Mouse (Mus musculus) liver, embryonic 11.5 days (tissue): ENCODE results near the gene Fam57a. TPM values are rescaled to one million over a fixed set of nuclear protein-coding genes. Genes with fewer than 3 reads are reported as not detected.

Source experiments
- ATAC-seq: fragments of 200-750 bp; cut with Nextera tagmentation; replicated peaks from 2 replicates; pipeline ENCODE4 v1.8.0; 2017; ENCODE audit warnings: moderate number of reproducible peaks, mild to moderate bottlenecking, moderate TSS enrichment, moderate library complexity; ENCODE audit not compliant: low FRiP score
- DNase-seq: peaks from one replicate; pipeline ENCODE4 v3.0.0-alpha.2; 2017; ENCODE audit warnings: low spot score
- H3K27ac ChIP-seq: fragments of 300-500 bp; sonication (generic); 2 replicates; pipeline ENCODE4 v1.5.1; 2014; ENCODE audit warnings: mild to moderate bottlenecking, low read depth, low read length, control low read depth
- H3K27me3 ChIP-seq: fragments of 300-500 bp; sonication (generic); replicated peaks from 2 replicates; pipeline ENCODE4 v1.6.1; 2014; ENCODE audit warnings: low read length, mixed read lengths; ENCODE audit not compliant: control insufficient read depth, insufficient read depth
- H3K36me3 ChIP-seq: fragments of 300-500 bp; sonication (generic); 2 replicates; pipeline ENCODE4 v1.6.1; 2014; ENCODE audit warnings: mild to moderate bottlenecking, low read length, moderate library complexity, mixed read lengths; ENCODE audit not compliant: control insufficient read depth, insufficient read depth
- H3K4me1 ChIP-seq: fragments of 300-500 bp; sonication (generic); replicated peaks from 2 replicates; pipeline ENCODE4 v1.6.1; 2014; ENCODE audit warnings: low read length, mixed read lengths; ENCODE audit not compliant: control insufficient read depth, insufficient read depth
- H3K4me2 ChIP-seq: fragments of 300-500 bp; sonication (generic); 2 replicates; pipeline ENCODE4 v1.6.1; 2014; ENCODE audit warnings: mild to moderate bottlenecking, control low read depth, moderate library complexity
- H3K4me3 ChIP-seq: fragments of 300-500 bp; sonication (generic); 2 replicates; pipeline ENCODE4 v1.5.1; 2014; ENCODE audit warnings: low read depth, low read length, control low read depth
- H3K9ac ChIP-seq: fragments of 300-500 bp; sonication (generic); 2 replicates; pipeline ENCODE4 v1.6.1; 2014; ENCODE audit warnings: low read depth, low read length, control low read depth
- H3K9me3 ChIP-seq: fragments of 300-500 bp; sonication (generic); 2 replicates; pipeline ENCODE4 v1.6.1; 2016; ENCODE audit warnings: low read length, inconsistent platforms, mixed read lengths; ENCODE audit not compliant: control insufficient read depth
- WGBS: fragments of 180-500 bp; shearing (Covaris S2); extraction: QIAGEN DNeasy Blood & Tissue Kit; methylation state at CpG from one replicate; pipeline ENCODE4 v1.1.7; 2014; 5-methylcytosine and 5-hydroxymethylcytosine counted together
- polyA plus RNA-seq: library from polyadenylated mRNA; unstranded; fragments of >200 nt; fragmentation: Nextera tagmentation; extraction: Ambion mirVana; gene quantifications from 2 replicates; pipeline ENCODE4 v1.2.1, GENCODE M21; 2014

Gene Fam57a
- polyA plus RNA-seq, 1 experiment from 2014 or later: 14.8 TPM

DNA sequence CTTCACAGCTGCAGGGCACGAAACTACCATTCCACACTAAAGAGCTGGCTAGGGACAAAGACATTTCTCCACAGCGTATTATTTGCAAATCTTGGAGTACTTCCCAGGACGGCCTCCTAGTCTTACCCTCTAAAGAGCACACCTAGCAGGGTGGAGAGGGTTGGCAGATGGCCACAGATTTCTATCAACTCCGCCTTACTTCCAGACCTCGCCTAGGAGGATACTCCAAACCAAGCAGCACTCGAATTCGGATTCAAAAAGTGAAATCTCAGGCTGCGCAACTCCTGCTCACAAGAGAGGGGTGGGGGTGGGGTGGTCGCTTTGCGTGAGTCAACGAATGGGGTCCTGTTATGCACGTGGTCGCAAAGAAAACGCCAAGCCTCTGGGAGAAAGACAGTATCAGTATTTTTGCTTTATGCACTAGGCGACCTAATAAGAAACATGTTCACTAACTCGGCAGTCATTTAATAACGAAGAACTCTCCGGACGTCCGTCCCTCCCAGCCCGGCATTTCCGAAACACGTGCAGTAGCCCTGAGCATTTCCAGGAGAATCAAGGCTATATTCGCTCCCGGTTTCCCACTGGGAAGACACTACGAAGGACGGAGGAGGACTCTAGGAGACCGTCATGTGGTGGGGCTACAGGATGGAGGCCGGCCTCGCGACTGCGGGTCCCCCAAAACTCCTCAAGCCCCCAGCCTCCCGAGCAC, 37.4 kb downstream of the Fam57a start:
- Histone ChIP-seq H3K4me2 (peak overlapping the region; percentile 84), H3K27me3 (no peaks in the 10 kb centered on the region), H3K36me3 (peaks cover 25% of the 10 kb centered on the region; the same call in 1 of the 2 replicates), H3K9ac (peak overlapping the region; percentile 89), H3K4me3 (peak overlapping the region; percentile 68), H3K4me1 (peaks cover 14% of the 10 kb centered on the region), H3K27ac (peak overlapping the region; percentile 64), H3K9me3 (no peaks in the 10 kb centered on the region)
- ATAC-seq: peak; percentile 3
- peak; percentile 57 for DNase-seq
- WGBS: 3% methylated on average over 33 of the region's 33 CpGs

DNA sequence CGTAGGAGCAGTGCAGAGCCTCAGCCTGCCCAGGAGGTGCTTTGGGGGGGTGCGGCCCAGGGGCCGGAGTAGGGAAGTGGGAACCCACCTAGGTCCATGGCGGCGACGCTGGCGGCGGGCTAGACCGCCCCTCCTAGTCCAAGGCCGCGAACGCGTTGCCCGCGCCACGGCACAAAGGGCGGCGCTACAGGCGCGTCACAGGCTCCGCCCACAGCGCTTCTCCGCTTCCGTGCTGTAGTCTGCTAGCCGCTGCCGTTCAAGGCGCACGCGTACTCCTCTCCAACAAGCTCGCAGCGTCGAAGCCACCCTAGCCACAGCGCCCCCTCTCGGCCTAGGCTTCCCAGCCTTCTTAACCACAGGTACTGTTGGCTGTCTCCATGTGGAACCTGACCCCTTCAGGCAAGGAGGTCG, 37.9 kb downstream of the Fam57a start, which contains the start of the genes Dbil5 and Gemin4:
Gene Dbil5, plus strand, starts transcription at position 219 of the 411 bp plus-strand sequence.
Gene Gemin4, minus strand, starts transcription at position 275 of the 411 bp plus-strand sequence.
- under 1% methylated on average over 35 of the region's 35 CpGs for WGBS

GRCm38 (mm10) chr11:76224631-76225030, 45.2 kb downstream of the Fam57a start:
- Histone ChIP-seq H3K27ac (no peak overlapping the region), H3K9ac (no peak overlapping the region), H3K27me3 (no peaks in the 10 kb centered on the region), H3K4me2 (no peak overlapping the region), H3K36me3 (peaks cover 13% of the 10 kb centered on the region; the same call in 1 of the 2 replicates), H3K4me3 (no peak overlapping the region), H3K9me3 (no peaks in the 10 kb centered on the region), H3K4me1 (no peaks in the 10 kb centered on the region)
- DNase-seq (no peak), ATAC-seq (no peak)
- WGBS: 92% methylated on average over 5 of the region's 5 CpGs

More for the DNA sequence above, 37.9 kb downstream of the Fam57a start, which contains the start of the genes Dbil5 and Gemin4:
- DNase-seq (peak; percentile 96), ATAC-seq (peak; percentile 98)
- no peaks in the 10 kb centered on the region for H3K27me3 ChIP-seq
- peaks cover 27% of the 10 kb centered on the region; the same call in 1 of the 2 replicates for H3K36me3 ChIP-seq
- H3K4me2 ChIP-seq: peak within 1 kb of the TSS; percentile 84
- peaks cover 14% of the 10 kb centered on the region for H3K4me1 ChIP-seq
- H3K9me3 ChIP-seq: no peaks in the 10 kb centered on the region
- peak within 1 kb of the TSS; percentile 64 for H3K27ac ChIP-seq
- peak within 1 kb of the TSS; percentile 68 for H3K4me3 ChIP-seq
- H3K9ac ChIP-seq: peak within 1 kb of the TSS; percentile 89

- Histone ChIP-seq H3K36me3 (peaks cover 11% of the 10 kb centered on the region; the same call in 1 of the 2 replicates), H3K27me3 (no peaks in the 10 kb centered on the region), H3K9me3 (no peaks in the 10 kb centered on the region), H3K4me1 (no peaks in the 10 kb centered on the region), H3K4me2 (no peak overlapping the region), H3K4me3 (no peak overlapping the region), H3K27ac (no peak overlapping the region), H3K9ac (no peak overlapping the region)
- ATAC-seq (no peak), DNase-seq (no peak)
Measured at GRCm38 (mm10) chr11:76225051-76225450, 45.6 kb downstream of the Fam57a start.

DNA sequence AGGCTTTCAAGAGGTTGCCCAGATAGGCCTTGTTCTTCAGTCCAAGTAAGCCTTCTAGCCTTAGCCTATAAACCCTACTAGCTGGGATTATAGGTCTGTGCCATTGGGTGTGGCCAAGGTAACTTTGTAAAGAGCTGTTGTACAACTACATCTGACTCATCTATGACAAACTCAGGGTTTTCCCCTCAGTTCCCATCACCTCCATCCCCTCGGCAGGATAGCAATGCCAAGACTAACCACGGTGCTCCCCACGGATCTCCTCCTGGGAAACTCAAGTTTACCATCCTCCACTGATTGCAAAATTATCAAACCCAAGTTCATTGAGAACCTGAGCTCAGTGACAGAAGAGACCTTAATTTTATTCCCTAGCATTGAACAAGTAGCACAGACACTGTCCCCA, 56.7 kb downstream of the Fam57a start:
- DNase-seq (no peak), ATAC-seq (no peak)
- Histone ChIP-seq H3K4me3 (no peak overlapping the region), H3K36me3 (peaks cover 22% of the 10 kb centered on the region), H3K9me3 (no peaks in the 10 kb centered on the region), H3K27me3 (no peaks in the 10 kb centered on the region), H3K4me1 (no peaks in the 10 kb centered on the region), H3K4me2 (no peak overlapping the region), H3K9ac (no peak overlapping the region), H3K27ac (no peak overlapping the region)
- WGBS: 93% methylated on average over 3 of the region's 3 CpGs

DNA sequence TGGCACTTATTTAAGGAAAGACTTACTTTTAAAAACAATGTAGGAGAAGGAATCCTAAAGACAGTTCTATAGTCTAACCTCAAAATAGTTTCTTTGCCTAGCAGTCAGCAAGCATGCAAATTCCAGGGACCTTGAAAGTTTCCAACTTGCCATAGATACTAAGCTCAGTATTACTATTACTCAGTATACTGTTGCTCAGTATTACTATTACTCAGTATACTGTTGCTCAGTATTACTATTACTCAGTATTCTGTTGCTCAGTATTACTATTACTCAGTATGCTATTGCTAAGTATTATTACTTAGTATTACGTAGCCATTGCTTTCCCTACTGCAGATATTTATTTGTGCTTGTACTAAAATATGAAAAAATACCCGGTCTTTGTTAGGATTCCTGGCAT, 60.3 kb downstream of the Fam57a start:
- H3K4me2 ChIP-seq: no peak overlapping the region
- H3K27me3 ChIP-seq: no peaks in the 10 kb centered on the region
- 92% methylated on average over 2 of the region's 2 CpGs for WGBS
- ATAC-seq: no peak
- no peak overlapping the region for H3K9ac ChIP-seq
- H3K4me1 ChIP-seq: peaks cover 8% of the 10 kb centered on the region
- H3K27ac ChIP-seq: no peak overlapping the region
- H3K36me3 ChIP-seq: peaks cover 10% of the 10 kb centered on the region; the same call in 1 of the 2 replicates
- H3K9me3 ChIP-seq: no peaks in the 10 kb centered on the region
- H3K4me3 ChIP-seq: no peak overlapping the region
- no peak for DNase-seq

GRCm38 (mm10) chr11:76242901-76243810, 63.7 kb downstream of the Fam57a start, which contains the start of the genes Mrm3 and Glod4:
TSS of gene Mrm3 (plus strand) at chr11:76243715.
TSS of gene Glod4 (minus strand) at chr11:76243725.
- WGBS: under 1% methylated on average over 61 of the region's 61 CpGs

GRCm38 (mm10) chr11:76243811-76244546, 64.5 kb downstream of the Fam57a start:
- Histone ChIP-seq H3K36me3 (peaks cover 5% of the 10 kb centered on the region; the same call in 1 of the 2 replicates), H3K4me3 (peak overlapping the region; percentile 86), H3K27me3 (no peaks in the 10 kb centered on the region), H3K9ac (peak overlapping the region; percentile 81), H3K4me1 (peaks cover 8% of the 10 kb centered on the region), H3K4me2 (peak overlapping the region; percentile 95), H3K27ac (0 out of 2 replicates have a peak overlapping the region, but pooled peaks have one; percentile 35), H3K9me3 (no peaks in the 10 kb centered on the region)
- 2% methylated on average over 34 of the region's 34 CpGs for WGBS
- ATAC-seq (peak; percentile 53; the same call in 1 of the 2 replicates), DNase-seq (no peak)

More at GRCm38 (mm10) chr11:76242901-76243810, 63.7 kb downstream of the Fam57a start, which contains the start of the genes Mrm3 and Glod4:
- peak within 1 kb of the TSS; percentile 86 for H3K4me3 ChIP-seq
- peaks cover 8% of the 10 kb centered on the region for H3K4me1 ChIP-seq
- DNase-seq (peak; percentile 96), ATAC-seq (peak; percentile 85)
- H3K27me3 ChIP-seq: no peaks in the 10 kb centered on the region
- peaks cover 8% of the 10 kb centered on the region; the same call in 1 of the 2 replicates for H3K36me3 ChIP-seq
- peak within 1 kb of the TSS; percentile 81 for H3K9ac ChIP-seq
- peak within 1 kb of the TSS; percentile 95 for H3K4me2 ChIP-seq
- H3K27ac ChIP-seq: peak within 1 kb of the TSS; percentile 40; the same call in 1 of the 2 replicates
- no peaks in the 10 kb centered on the region for H3K9me3 ChIP-seq
